Comparison of ENCODE assay signal across 8 mouse cellular contexts in genomic region chr14:51082599-51083581, GRCm38 (mm10). TPM values are rescaled to one million over a fixed set of nuclear protein-coding genes. Genes with fewer than 3 reads are reported as not detected.
DNase-seq lines count a peak whose midpoint lies in the region; ATAC-seq and TF ChIP-seq lines count a peak whose summit lies in the region.

No protein-coding gene starts in this region.

- H3K27ac ChIP-seq in cerebellum, adult 2 months (ENCODE audit: insufficient read depth, low read length) = no peak overlapping the region
- H3K27ac ChIP-seq in limb, embryonic 13.5 days = no peak overlapping the region
- no peak overlapping the region for H3K27ac ChIP-seq in midbrain, embryonic 12.5 days (replicated peaks)

- H3K4me1 ChIP-seq in cerebellum, adult 2 months (ENCODE audit: control insufficient read depth, insufficient read depth, low read length) = no peaks in the 10 kb centered on the region
- H3K4me1 ChIP-seq in limb, embryonic 13.5 days = peaks cover 10% of the 10 kb centered on the region; the same call in 1 of the 2 replicates
- peaks cover 13% of the 10 kb centered on the region for H3K4me1 ChIP-seq in midbrain, embryonic 12.5 days

- no peaks in the 10 kb centered on the region for H3K27me3 ChIP-seq in cerebellum, adult 2 months (ENCODE audit: control insufficient read depth, insufficient read depth, low read length)
- H3K27me3 ChIP-seq in limb, embryonic 13.5 days = peaks cover 33% of the 10 kb centered on the region
- H3K27me3 ChIP-seq in midbrain, embryonic 12.5 days = peaks cover 36% of the 10 kb centered on the region
- H3K27me3 ChIP-seq in splenic B cell, adult 2 months (ENCODE audit: control insufficient read depth, insufficient read depth, low read length, poor library complexity, severe bottlenecking) = no peaks in the 10 kb centered on the region

- 4% methylated on average over 40 of the region's 40 CpGs for WGBS in cerebellum, adult 2 months
- WGBS in limb, embryonic 13.5 days = 2% methylated on average over 40 of the region's 40 CpGs
- WGBS in midbrain, embryonic 12.5 days = 2% methylated on average over 40 of the region's 40 CpGs

- H3K4me3 ChIP-seq in cerebellum, adult 2 months (replicated peaks; ENCODE audit: insufficient read depth, low read depth, low read length) = peak overlapping the region; percentile 68
- H3K4me3 ChIP-seq in limb, embryonic 13.5 days = peak overlapping the region; percentile 57
- H3K4me3 ChIP-seq in midbrain, embryonic 12.5 days = peak overlapping the region; percentile 51

- peak; percentile 57 for ATAC-seq in limb, embryonic 13.5 days (ENCODE audit: low FRiP score, low read depth)
- ATAC-seq in midbrain, embryonic 12.5 days (ENCODE audit: low FRiP score, low read depth) = peak; percentile 74

- H3K36me3 ChIP-seq in limb, embryonic 13.5 days = no peaks in the 10 kb centered on the region
- H3K36me3 ChIP-seq in midbrain, embryonic 12.5 days = no peaks in the 10 kb centered on the region
- no peaks in the 10 kb centered on the region for H3K36me3 ChIP-seq in splenic B cell, adult 2 months (ENCODE audit: control insufficient read depth, insufficient read depth, low read length, poor library complexity, severe bottlenecking)

- peak overlapping the region; percentile 66 for H3K9ac ChIP-seq in limb, embryonic 13.5 days
- H3K9ac ChIP-seq in midbrain, embryonic 12.5 days (replicated peaks) = peak overlapping the region; percentile 54

- no peak for TF ChIP-seq CTCF in cerebellum, adult 2 months (IDR thresholded peaks at IDR 0.05; ENCODE audit: borderline replicate concordance, insufficient read depth, low read depth, low read length)

- H3K4me2 ChIP-seq in limb, embryonic 13.5 days (replicated peaks) = peak overlapping the region; percentile 93
- H3K4me2 ChIP-seq in midbrain, embryonic 12.5 days (replicated peaks) = peak overlapping the region; percentile 70

- DNase-seq in ovary, postnatal 36 days (ENCODE audit: low spot score) = peak; percentile 49
- no peak for DNase-seq in ovary, postnatal 14 days (ENCODE audit: low spot score)
- peak; percentile 52 to 69 for DNase-seq in cerebellum, adult 2 months
- peak; percentile 69 to 70 for DNase-seq in frontal cortex, postnatal 36 days (ENCODE audit: low spot score in 2 of 2)
- DNase-seq in induced T-regulatory cell, adult 2 months (ENCODE audit: low read depth) = peak; percentile 79
- DNase-seq in splenic B cell, adult 2 months (ENCODE audit: low read depth, low spot score) = peak; percentile 82

- H3K9me3 ChIP-seq in limb, embryonic 13.5 days = no peaks in the 10 kb centered on the region
- H3K9me3 ChIP-seq in midbrain, embryonic 12.5 days = no peaks in the 10 kb centered on the region

- TF ChIP-seq POLR2A in cerebellum, adult 2 months (IDR thresholded peaks at IDR 0.05; ENCODE audit: borderline replicate concordance, insufficient read depth, low read length) = no peak

RNA-seq across cellular contexts. Expression of gene Rnase4, which starts 8.0 kb away (rescaled TPM):
- 11.5 and 12.4 TPM in 2 replicates for polyA plus RNA-seq in cerebellum, adult 2 months (2012; rRNA removed)
- polyA plus RNA-seq in limb, embryonic 13.5 days (2015; fragmentation: Nextera tagmentation; extraction: Ambion mirVana) = 30.2 and 31.4 TPM in 2 replicates
- polyA plus RNA-seq in midbrain, embryonic 12.5 days (2016; fragmentation: Nextera tagmentation; extraction: Ambion mirVana) = 12.0 and 14.2 TPM in 2 replicates

RNA-seq across cellular contexts. Expression of gene Ang, which starts 8.1 kb away (rescaled TPM):
- 2.9 TPM in 2 replicates for polyA plus RNA-seq in cerebellum, adult 2 months (2012; rRNA removed)
- 6.7 and 7.6 TPM in 2 replicates for polyA plus RNA-seq in limb, embryonic 13.5 days (2015; fragmentation: Nextera tagmentation; extraction: Ambion mirVana)
- polyA plus RNA-seq in midbrain, embryonic 12.5 days (2016; fragmentation: Nextera tagmentation; extraction: Ambion mirVana) = 1.9 and 3.2 TPM in 2 replicates

RNA-seq across cellular contexts. Expression of gene Olfr750, which starts 8.7 kb away (rescaled TPM):
- polyA plus RNA-seq in cerebellum, adult 2 months (2012; rRNA removed) = not detected in 2 replicates
- 0.03 TPM in 1 of 2 replicates, not detected in the other for polyA plus RNA-seq in limb, embryonic 13.5 days (2015; fragmentation: Nextera tagmentation; extraction: Ambion mirVana)
- polyA plus RNA-seq in midbrain, embryonic 12.5 days (2016; fragmentation: Nextera tagmentation; extraction: Ambion mirVana) = 0.03 TPM in 1 of 2 replicates, not detected in the other

RNA-seq across cellular contexts. Expression of gene Rnase12, which starts 25.4 kb away (rescaled TPM):
- not detected in 2 replicates for polyA plus RNA-seq in cerebellum, adult 2 months (2012; rRNA removed)
- polyA plus RNA-seq in limb, embryonic 13.5 days (2015; fragmentation: Nextera tagmentation; extraction: Ambion mirVana) = not detected in 2 replicates
- not detected in 2 replicates for polyA plus RNA-seq in midbrain, embryonic 12.5 days (2016; fragmentation: Nextera tagmentation; extraction: Ambion mirVana)

RNA-seq across cellular contexts. Expression of gene Eddm3b, which starts 31.3 kb away (rescaled TPM):
- polyA plus RNA-seq in cerebellum, adult 2 months (2012; rRNA removed) = not detected in 2 replicates
- polyA plus RNA-seq in limb, embryonic 13.5 days (2015; fragmentation: Nextera tagmentation; extraction: Ambion mirVana) = not detected in 2 replicates
- not detected in 2 replicates for polyA plus RNA-seq in midbrain, embryonic 12.5 days (2016; fragmentation: Nextera tagmentation; extraction: Ambion mirVana)
